Mouse (Mus musculus): Measurements from ENCODE around the gene Cdh24. TPM values are rescaled to one million over a fixed set of nuclear protein-coding genes. Genes with fewer than 3 reads are reported as not detected.

The Cdh24 gene
- polyA plus RNA-seq, 1 experiment from 2014 or later: 8.1 TPM

GRCm38 (mm10) chr14:54631240-54631599 is 9.9 kb downstream of the Cdh24 start:
- 57% methylated on average over 4 of the region's 4 CpGs for WGBS
- Histone ChIP-seq H3K27ac (ENCODE audit: low read length) (no peak overlapping the region), H3K27me3 (replicated peaks; ENCODE audit: control insufficient read depth, insufficient read depth, low read length) (no peaks in the 10 kb centered on the region), H3K9me3 (ENCODE audit: control insufficient read depth, low read length) (no peaks in the 10 kb centered on the region), H3K4me1 (replicated peaks; ENCODE audit: control insufficient read depth, insufficient read depth, low read length) (no peaks in the 10 kb centered on the region), H3K4me2 (ENCODE audit: low read length) (no peak overlapping the region), H3K4me3 (replicated peaks; ENCODE audit: low read length) (no peak overlapping the region), H3K36me3 (ENCODE audit: control insufficient read depth, insufficient read depth) (peaks cover 16% of the 10 kb centered on the region), H3K9ac (replicated peaks; ENCODE audit: low read depth, low read length) (no peak overlapping the region)
- no peak for ATAC-seq

- no peaks in the 10 kb centered on the region for H3K9me3 ChIP-seq (ENCODE audit: control insufficient read depth, low read length)
- no peak overlapping the region for H3K4me3 ChIP-seq (replicated peaks; ENCODE audit: low read length)
- H3K4me2 ChIP-seq (ENCODE audit: low read length): no peak overlapping the region
- H3K9ac ChIP-seq (replicated peaks; ENCODE audit: low read depth, low read length): no peak overlapping the region
- WGBS: 60% methylated on average over 11 of the region's 11 CpGs
- ATAC-seq: no peak
- no peak overlapping the region for H3K27ac ChIP-seq (ENCODE audit: low read length)
- H3K36me3 ChIP-seq (ENCODE audit: control insufficient read depth, insufficient read depth): peaks cover 14% of the 10 kb centered on the region
- no peaks in the 10 kb centered on the region for H3K27me3 ChIP-seq (replicated peaks; ENCODE audit: control insufficient read depth, insufficient read depth, low read length)
- no peaks in the 10 kb centered on the region for H3K4me1 ChIP-seq (replicated peaks; ENCODE audit: control insufficient read depth, insufficient read depth, low read length)
Observed at GRCm38 (mm10) chr14:54630583-54631239, 10.5 kb downstream of the Cdh24 start.

- Histone ChIP-seq H3K4me2 (ENCODE audit: low read length) (no peak overlapping the region), H3K4me3 (replicated peaks; ENCODE audit: low read length) (no peak overlapping the region), H3K27ac (ENCODE audit: low read length) (no peak overlapping the region), H3K4me1 (replicated peaks; ENCODE audit: control insufficient read depth, insufficient read depth, low read length) (no peaks in the 10 kb centered on the region), H3K9ac (replicated peaks; ENCODE audit: low read depth, low read length) (no peak overlapping the region), H3K9me3 (ENCODE audit: control insufficient read depth, low read length) (no peaks in the 10 kb centered on the region), H3K36me3 (ENCODE audit: control insufficient read depth, insufficient read depth) (peaks cover 9% of the 10 kb centered on the region; the same call in 1 of the 2 replicates), H3K27me3 (replicated peaks; ENCODE audit: control insufficient read depth, insufficient read depth, low read length) (no peaks in the 10 kb centered on the region)
- ATAC-seq: no peak
- WGBS: 92% methylated on average over 2 of the region's 2 CpGs
Observed at GRCm38 (mm10) chr14:54629797-54630196, 11.4 kb downstream of the Cdh24 start.

- 73% methylated on average over 5 of the region's 5 CpGs for whole genome bisulfite sequencing
- Histone ChIP-seq H3K36me3 (ENCODE audit: control insufficient read depth, insufficient read depth) (peaks cover 7% of the 10 kb centered on the region; the same call in 1 of the 2 replicates), H3K9ac (replicated peaks; ENCODE audit: low read depth, low read length) (no peak overlapping the region), H3K27ac (ENCODE audit: low read length) (no peak overlapping the region), H3K9me3 (ENCODE audit: control insufficient read depth, low read length) (no peaks in the 10 kb centered on the region), H3K4me2 (ENCODE audit: low read length) (no peak overlapping the region), H3K27me3 (replicated peaks; ENCODE audit: control insufficient read depth, insufficient read depth, low read length) (no peaks in the 10 kb centered on the region), H3K4me1 (replicated peaks; ENCODE audit: control insufficient read depth, insufficient read depth, low read length) (no peaks in the 10 kb centered on the region), H3K4me3 (replicated peaks; ENCODE audit: low read length) (no peak overlapping the region)
- no peak for ATAC-seq
Observed at GRCm38 (mm10) chr14:54628103-54628502, 13.1 kb downstream of the Cdh24 start.

- no peaks in the 10 kb centered on the region for H3K36me3 ChIP-seq (ENCODE audit: control insufficient read depth, insufficient read depth)
- H3K9me3 ChIP-seq (ENCODE audit: control insufficient read depth, low read length): no peaks in the 10 kb centered on the region
- no peak overlapping the region for H3K27ac ChIP-seq (ENCODE audit: low read length)
- no peak for ATAC-seq
- WGBS: 78% methylated on average over 10 of the region's 10 CpGs
- H3K9ac ChIP-seq (replicated peaks; ENCODE audit: low read depth, low read length): no peak overlapping the region
- H3K27me3 ChIP-seq (replicated peaks; ENCODE audit: control insufficient read depth, insufficient read depth, low read length): no peaks in the 10 kb centered on the region
- no peak overlapping the region for H3K4me3 ChIP-seq (replicated peaks; ENCODE audit: low read length)
- H3K4me1 ChIP-seq (replicated peaks; ENCODE audit: control insufficient read depth, insufficient read depth, low read length): no peaks in the 10 kb centered on the region
- no peak overlapping the region for H3K4me2 ChIP-seq (ENCODE audit: low read length)
Observed at GRCm38 (mm10) chr14:54624976-54625375, 16.2 kb downstream of the Cdh24 start.

- Histone ChIP-seq H3K4me3 (replicated peaks; ENCODE audit: low read length) (no peak overlapping the region), H3K36me3 (ENCODE audit: control insufficient read depth, insufficient read depth) (no peaks in the 10 kb centered on the region), H3K27me3 (replicated peaks; ENCODE audit: control insufficient read depth, insufficient read depth, low read length) (no peaks in the 10 kb centered on the region), H3K4me1 (replicated peaks; ENCODE audit: control insufficient read depth, insufficient read depth, low read length) (no peaks in the 10 kb centered on the region), H3K4me2 (ENCODE audit: low read length) (no peak overlapping the region), H3K9ac (replicated peaks; ENCODE audit: low read depth, low read length) (no peak overlapping the region), H3K9me3 (ENCODE audit: control insufficient read depth, low read length) (no peaks in the 10 kb centered on the region), H3K27ac (ENCODE audit: low read length) (no peak overlapping the region)
- WGBS: 83% methylated on average over 6 of the region's 6 CpGs
- ATAC-seq: no peak
Observed at GRCm38 (mm10) chr14:54623334-54623733, 17.8 kb downstream of the Cdh24 start.

- H3K27ac ChIP-seq (ENCODE audit: low read length): no peak within 1 kb of the TSS
- 92% methylated on average over 1 of the region's 1 CpGs for WGBS
- ATAC-seq: no peak
- H3K4me1 ChIP-seq (replicated peaks; ENCODE audit: control insufficient read depth, insufficient read depth, low read length): peaks cover 11% of the 10 kb centered on the region
- H3K4me2 ChIP-seq (ENCODE audit: low read length): no peak within 1 kb of the TSS
- H3K4me3 ChIP-seq (replicated peaks; ENCODE audit: low read length): no peak within 1 kb of the TSS
- H3K9me3 ChIP-seq (ENCODE audit: control insufficient read depth, low read length): no peaks in the 10 kb centered on the region
- no peaks in the 10 kb centered on the region for H3K36me3 ChIP-seq (ENCODE audit: control insufficient read depth, insufficient read depth)
- H3K27me3 ChIP-seq (replicated peaks; ENCODE audit: control insufficient read depth, insufficient read depth, low read length): no peaks in the 10 kb centered on the region
- no peak within 1 kb of the TSS for H3K9ac ChIP-seq (replicated peaks; ENCODE audit: low read depth, low read length)
Observed at GRCm38 (mm10) chr14:54621133-54621532, 20.0 kb downstream of the Cdh24 start, which contains the start of gene Psmb11. Gene Psmb11, plus strand, starts transcription at chr14:54621433.

GRCm38 (mm10) chr14:54617897-54618365 is 23.2 kb downstream of the Cdh24 start, which contains the start of gene Psmb5:
Gene Psmb5, minus strand, starts transcription at chr14:54618022.
- H3K9me3 ChIP-seq (ENCODE audit: control insufficient read depth, low read length): no peaks in the 10 kb centered on the region
- H3K4me1 ChIP-seq (replicated peaks; ENCODE audit: control insufficient read depth, insufficient read depth, low read length): peaks cover 15% of the 10 kb centered on the region
- peak within 1 kb of the TSS; percentile 89 for H3K4me3 ChIP-seq (replicated peaks; ENCODE audit: low read length)
- peak within 1 kb of the TSS; percentile 73 for H3K27ac ChIP-seq (ENCODE audit: low read length)
- H3K36me3 ChIP-seq (ENCODE audit: control insufficient read depth, insufficient read depth): no peaks in the 10 kb centered on the region
- WGBS: under 1% methylated on average over 25 of the region's 25 CpGs
- no peaks in the 10 kb centered on the region for H3K27me3 ChIP-seq (replicated peaks; ENCODE audit: control insufficient read depth, insufficient read depth, low read length)
- ATAC-seq: peak; percentile 92
- peak within 1 kb of the TSS; percentile 90 for H3K9ac ChIP-seq (replicated peaks; ENCODE audit: low read depth, low read length)
- peak within 1 kb of the TSS; percentile 77 for H3K4me2 ChIP-seq (ENCODE audit: low read length)

GRCm38 (mm10) chr14:54617152-54617896 is 23.8 kb downstream of the Cdh24 start:
- Histone ChIP-seq H3K4me3 (replicated peaks; ENCODE audit: low read length) (peak overlapping the region; percentile 89), H3K9ac (replicated peaks; ENCODE audit: low read depth, low read length) (peak overlapping the region; percentile 90), H3K4me1 (replicated peaks; ENCODE audit: control insufficient read depth, insufficient read depth, low read length) (peaks cover 15% of the 10 kb centered on the region), H3K27ac (ENCODE audit: low read length) (peak overlapping the region; percentile 73), H3K36me3 (ENCODE audit: control insufficient read depth, insufficient read depth) (no peaks in the 10 kb centered on the region), H3K27me3 (replicated peaks; ENCODE audit: control insufficient read depth, insufficient read depth, low read length) (no peaks in the 10 kb centered on the region), H3K4me2 (ENCODE audit: low read length) (peak overlapping the region; percentile 77), H3K9me3 (ENCODE audit: control insufficient read depth, low read length) (no peaks in the 10 kb centered on the region)
- WGBS: 2% methylated on average over 38 of the region's 38 CpGs
- peak; percentile 55 for ATAC-seq

All from forebrain, embryonic 16.5 days (tissue).